Comparison of ENCODE assay signal across 8 mouse cellular contexts in genomic region chr6:124661995-124662394, GRCm38 (mm10). TPM values are rescaled to one million over a fixed set of nuclear protein-coding genes. Genes with fewer than 3 reads are reported as not detected.
A peak's percentile ranks its signal among the peaks of the same experiment; 100 is the strongest.
DNase-seq lines count a peak whose midpoint lies in the region; ATAC-seq and TF ChIP-seq lines count a peak whose summit lies in the region.

No protein-coding gene starts in this region.

- no peaks in the 10 kb centered on the region for H3K27me3 ChIP-seq in embryonic facial prominence, embryonic 12.5 days
- no peaks in the 10 kb centered on the region for H3K27me3 ChIP-seq in intestine, embryonic 15.5 days (replicated peaks)
- no peaks in the 10 kb centered on the region for H3K27me3 ChIP-seq in neural tube, embryonic 12.5 days (replicated peaks)

- peak overlapping the region; percentile 74 for H3K4me3 ChIP-seq in layer of hippocampus, adult 2 months
- H3K4me3 ChIP-seq in embryonic facial prominence, embryonic 12.5 days = peak overlapping the region; percentile 52
- H3K4me3 ChIP-seq in intestine, embryonic 15.5 days (replicated peaks) = peak overlapping the region; percentile 74
- H3K4me3 ChIP-seq in neural tube, embryonic 12.5 days = peak overlapping the region; percentile 63

- H3K4me1 ChIP-seq in embryonic facial prominence, embryonic 12.5 days = peaks cover 4% of the 10 kb centered on the region; the same call in 1 of the 2 replicates
- peaks cover 3% of the 10 kb centered on the region; the same call in 1 of the 2 replicates for H3K4me1 ChIP-seq in intestine, embryonic 15.5 days (replicated peaks)
- H3K4me1 ChIP-seq in neural tube, embryonic 12.5 days = peaks cover 4% of the 10 kb centered on the region; the same call in 1 of the 2 replicates

- ATAC-seq in embryonic facial prominence, embryonic 12.5 days (ENCODE audit: insufficient number of reproducible peaks, insufficient read depth, low FRiP score, low TSS enrichment) = no peak
- ATAC-seq in intestine, embryonic 15.5 days = no peak
- no peak for ATAC-seq in neural tube, embryonic 12.5 days (ENCODE audit: low FRiP score, low read depth)

- H3K4me2 ChIP-seq in embryonic facial prominence, embryonic 12.5 days (replicated peaks) = peak overlapping the region; percentile 66
- H3K4me2 ChIP-seq in intestine, embryonic 15.5 days (replicated peaks) = peak overlapping the region; percentile 73
- H3K4me2 ChIP-seq in neural tube, embryonic 12.5 days (replicated peaks) = peak overlapping the region; percentile 69

- peak overlapping the region; percentile 95 for H3K27ac ChIP-seq in layer of hippocampus, adult 2 months
- peak overlapping the region; percentile 81 for H3K27ac ChIP-seq in embryonic facial prominence, embryonic 12.5 days
- peak overlapping the region; percentile 75 for H3K27ac ChIP-seq in intestine, embryonic 15.5 days
- no peak overlapping the region for H3K27ac ChIP-seq in neural tube, embryonic 12.5 days

- 32% methylated on average over 6 of the region's 6 CpGs for WGBS in embryonic facial prominence, embryonic 12.5 days
- 31% methylated on average over 6 of the region's 6 CpGs for WGBS in intestine, embryonic 15.5 days
- WGBS in neural tube, embryonic 12.5 days = 31% methylated on average over 6 of the region's 6 CpGs

- no peak for DNase-seq in layer of hippocampus, adult 2 months (ENCODE audit: low spot score in 2 of 2)
- DNase-seq in layer of hippocampus, postnatal 25 days (ENCODE audit: extremely low spot score in 1 of 2, low spot score in 1 of 2) = no peak
- no peak for DNase-seq in thymus, postnatal 25 days
- DNase-seq in embryo, embryonic 11 days = no peak
- DNase-seq in left cerebral cortex, adult 9 months (ENCODE audit: low spot score in 2 of 2) = no peak

- H3K9ac ChIP-seq in embryonic facial prominence, embryonic 12.5 days = peak overlapping the region; percentile 51; the same call in 1 of the 2 replicates
- H3K9ac ChIP-seq in intestine, embryonic 15.5 days = peak overlapping the region; percentile 60
- H3K9ac ChIP-seq in neural tube, embryonic 12.5 days = peak overlapping the region; percentile 54

- H3K9me3 ChIP-seq in embryonic facial prominence, embryonic 12.5 days = no peaks in the 10 kb centered on the region
- no peaks in the 10 kb centered on the region for H3K9me3 ChIP-seq in intestine, embryonic 15.5 days
- no peaks in the 10 kb centered on the region for H3K9me3 ChIP-seq in neural tube, embryonic 12.5 days

- no peaks in the 10 kb centered on the region for H3K36me3 ChIP-seq in embryonic facial prominence, embryonic 12.5 days
- no peaks in the 10 kb centered on the region for H3K36me3 ChIP-seq in intestine, embryonic 15.5 days
- no peaks in the 10 kb centered on the region for H3K36me3 ChIP-seq in neural tube, embryonic 12.5 days

- TF ChIP-seq CTCF in layer of hippocampus, adult 2 months (conservative IDR thresholded peaks at IDR 0.05) = no peak

RNA-seq across cellular contexts. Expression of gene Lpcat3, which starts 0.8 kb away (rescaled TPM):
- total RNA-seq in layer of hippocampus, adult 2 months (2021) = 10 to 100 TPM; 31.0 to 32.6 TPM
- total RNA-seq in layer of hippocampus, postnatal 25 days (2021) = 10 to 100 TPM; 30.9 to 34.0 TPM
- 46.0 and 49.1 TPM in 2 replicates for polyA plus RNA-seq in embryonic facial prominence, embryonic 12.5 days (2016; fragmentation: Nextera tagmentation; extraction: Ambion mirVana)
- 134 and 145 TPM in 2 replicates for polyA plus RNA-seq in intestine, embryonic 15.5 days (2015; fragmentation: Nextera tagmentation; extraction: Ambion mirVana)
- polyA plus RNA-seq in neural tube, embryonic 12.5 days (2016; fragmentation: Nextera tagmentation; extraction: Ambion mirVana) = 39.0 and 44.0 TPM in 2 replicates

RNA-seq across cellular contexts. Expression of gene C1s2, which starts 26.1 kb away (rescaled TPM):
- under 1 TPM; 0.26 to 0.52 TPM for total RNA-seq in layer of hippocampus, adult 2 months (2021)
- under 1 TPM in 1 of 2 experiments, not detected in 1; 0.25 TPM for total RNA-seq in layer of hippocampus, postnatal 25 days (2021)
- polyA plus RNA-seq in embryonic facial prominence, embryonic 12.5 days (2016; fragmentation: Nextera tagmentation; extraction: Ambion mirVana) = not detected in 2 replicates
- not detected in 2 replicates for polyA plus RNA-seq in intestine, embryonic 15.5 days (2015; fragmentation: Nextera tagmentation; extraction: Ambion mirVana)
- 0.08 TPM in 1 of 2 replicates, not detected in the other for polyA plus RNA-seq in neural tube, embryonic 12.5 days (2016; fragmentation: Nextera tagmentation; extraction: Ambion mirVana)

RNA-seq across cellular contexts. Expression of gene Emg1, which starts 50.0 kb away (rescaled TPM):
- total RNA-seq in layer of hippocampus, adult 2 months (2021) = 10 to 100 TPM; 58.0 to 58.7 TPM
- 10 to 100 TPM; 51.3 to 54.4 TPM for total RNA-seq in layer of hippocampus, postnatal 25 days (2021)
- polyA plus RNA-seq in embryonic facial prominence, embryonic 12.5 days (2016; fragmentation: Nextera tagmentation; extraction: Ambion mirVana) = 192 and 199 TPM in 2 replicates
- polyA plus RNA-seq in intestine, embryonic 15.5 days (2015; fragmentation: Nextera tagmentation; extraction: Ambion mirVana) = 225 and 231 TPM in 2 replicates
- 159 and 161 TPM in 2 replicates for polyA plus RNA-seq in neural tube, embryonic 12.5 days (2016; fragmentation: Nextera tagmentation; extraction: Ambion mirVana)

RNA-seq across cellular contexts. Expression of gene Phb2, which starts 50.1 kb away (rescaled TPM):
- 100 to 1,000 TPM; 121 to 124 TPM for total RNA-seq in layer of hippocampus, adult 2 months (2021)
- 100 to 1,000 TPM; 120 to 124 TPM for total RNA-seq in layer of hippocampus, postnatal 25 days (2021)
- 359 and 370 TPM in 2 replicates for polyA plus RNA-seq in embryonic facial prominence, embryonic 12.5 days (2016; fragmentation: Nextera tagmentation; extraction: Ambion mirVana)
- polyA plus RNA-seq in intestine, embryonic 15.5 days (2015; fragmentation: Nextera tagmentation; extraction: Ambion mirVana) = 497 and 503 TPM in 2 replicates
- polyA plus RNA-seq in neural tube, embryonic 12.5 days (2016; fragmentation: Nextera tagmentation; extraction: Ambion mirVana) = 312 and 315 TPM in 2 replicates
